Mouse (Mus musculus): Measurements from ENCODE around the gene Meis1. TPM values are rescaled to one million over a fixed set of nuclear protein-coding genes. Genes with fewer than 3 reads are reported as not detected.

The Meis1 gene
- polyA plus RNA-seq, 1 experiment from 2014 or later = 153 TPM

- Histone ChIP-seq H3K4me3 (replicated peaks; ENCODE audit: low read length) (no peak overlapping the region), H3K27me3 (ENCODE audit: control insufficient read depth, insufficient read depth, low read length) (no peaks in the 10 kb centered on the region), H3K27ac (ENCODE audit: low read length) (0 out of 2 replicates have a peak overlapping the region, but pooled peaks have one; percentile 3), H3K36me3 (ENCODE audit: control insufficient read depth, insufficient read depth, low read length) (0 out of 2 replicates have a peak, but pooled peaks cover 2% of the 10 kb centered on the region), H3K9me3 (replicated peaks; ENCODE audit: control insufficient read depth, low read length) (no peaks in the 10 kb centered on the region), H3K9ac (ENCODE audit: low read length) (no peak overlapping the region), H3K4me1 (ENCODE audit: control insufficient read depth, insufficient read depth, low read length) (peaks cover 23% of the 10 kb centered on the region), H3K4me2 (ENCODE audit: low read depth, low read length) (no peak overlapping the region)
- WGBS = 70% methylated on average over 5 of the region's 5 CpGs
- no peak for ATAC-seq (ENCODE audit: insufficient read depth, low FRiP score)
Observed at GRCm38 (mm10) chr11:19003066-19003465, 15.7 kb downstream of the Meis1 start.

GRCm38 (mm10) chr11:18996767-18997166, 22.0 kb downstream of the Meis1 start:
- H3K9me3 ChIP-seq (replicated peaks; ENCODE audit: control insufficient read depth, low read length) = no peaks in the 10 kb centered on the region; the same call in 1 of the 2 replicates
- 94% methylated on average over 4 of the region's 4 CpGs for WGBS
- ATAC-seq (ENCODE audit: insufficient read depth, low FRiP score) = no peak
- no peaks in the 10 kb centered on the region for H3K4me1 ChIP-seq (ENCODE audit: control insufficient read depth, insufficient read depth, low read length)
- H3K4me3 ChIP-seq (replicated peaks; ENCODE audit: low read length) = no peak overlapping the region
- H3K9ac ChIP-seq (ENCODE audit: low read length) = no peak overlapping the region
- H3K36me3 ChIP-seq (ENCODE audit: control insufficient read depth, insufficient read depth, low read length) = peaks cover 42% of the 10 kb centered on the region
- no peak overlapping the region for H3K27ac ChIP-seq (ENCODE audit: low read length)
- no peaks in the 10 kb centered on the region for H3K27me3 ChIP-seq (ENCODE audit: control insufficient read depth, insufficient read depth, low read length)
- H3K4me2 ChIP-seq (ENCODE audit: low read depth, low read length) = no peak overlapping the region

GRCm38 (mm10) chr11:18996289-18996688, 22.5 kb downstream of the Meis1 start:
- no peaks in the 10 kb centered on the region for H3K27me3 ChIP-seq (ENCODE audit: control insufficient read depth, insufficient read depth, low read length)
- H3K4me3 ChIP-seq (replicated peaks; ENCODE audit: low read length) = no peak overlapping the region
- no peak overlapping the region for H3K9ac ChIP-seq (ENCODE audit: low read length)
- H3K4me2 ChIP-seq (ENCODE audit: low read depth, low read length) = no peak overlapping the region
- no peaks in the 10 kb centered on the region; the same call in 1 of the 2 replicates for H3K9me3 ChIP-seq (replicated peaks; ENCODE audit: control insufficient read depth, low read length)
- peaks cover 42% of the 10 kb centered on the region for H3K36me3 ChIP-seq (ENCODE audit: control insufficient read depth, insufficient read depth, low read length)
- WGBS = 95% methylated on average over 2 of the region's 2 CpGs
- H3K27ac ChIP-seq (ENCODE audit: low read length) = no peak overlapping the region
- ATAC-seq (ENCODE audit: insufficient read depth, low FRiP score) = no peak
- H3K4me1 ChIP-seq (ENCODE audit: control insufficient read depth, insufficient read depth, low read length) = no peaks in the 10 kb centered on the region

GRCm38 (mm10) chr11:18992796-18993195, 26.0 kb downstream of the Meis1 start:
- 76% methylated on average over 6 of the region's 6 CpGs for WGBS
- Histone ChIP-seq H3K9ac (ENCODE audit: low read length) (no peak overlapping the region), H3K9me3 (replicated peaks; ENCODE audit: control insufficient read depth, low read length) (no peaks in the 10 kb centered on the region; the same call in 1 of the 2 replicates), H3K4me2 (ENCODE audit: low read depth, low read length) (no peak overlapping the region), H3K36me3 (ENCODE audit: control insufficient read depth, insufficient read depth, low read length) (peaks cover 45% of the 10 kb centered on the region), H3K27me3 (ENCODE audit: control insufficient read depth, insufficient read depth, low read length) (no peaks in the 10 kb centered on the region), H3K4me1 (ENCODE audit: control insufficient read depth, insufficient read depth, low read length) (peaks cover 3% of the 10 kb centered on the region; the same call in 1 of the 2 replicates), H3K4me3 (replicated peaks; ENCODE audit: low read length) (no peak overlapping the region), H3K27ac (ENCODE audit: low read length) (no peak overlapping the region)
- no peak for ATAC-seq (ENCODE audit: insufficient read depth, low FRiP score)

GRCm38 (mm10) chr11:18990244-18990677, 28.5 kb downstream of the Meis1 start:
- H3K9ac ChIP-seq (ENCODE audit: low read length) = no peak overlapping the region
- ATAC-seq (ENCODE audit: insufficient read depth, low FRiP score) = no peak
- no peak overlapping the region; the same call in 1 of the 2 replicates for H3K27ac ChIP-seq (ENCODE audit: low read length)
- no peak overlapping the region for H3K4me3 ChIP-seq (replicated peaks; ENCODE audit: low read length)
- H3K27me3 ChIP-seq (ENCODE audit: control insufficient read depth, insufficient read depth, low read length) = no peaks in the 10 kb centered on the region
- H3K4me1 ChIP-seq (ENCODE audit: control insufficient read depth, insufficient read depth, low read length) = peaks cover 3% of the 10 kb centered on the region; the same call in 1 of the 2 replicates
- no peaks in the 10 kb centered on the region for H3K9me3 ChIP-seq (replicated peaks; ENCODE audit: control insufficient read depth, low read length)
- H3K36me3 ChIP-seq (ENCODE audit: control insufficient read depth, insufficient read depth, low read length) = peaks cover 42% of the 10 kb centered on the region
- no peak overlapping the region for H3K4me2 ChIP-seq (ENCODE audit: low read depth, low read length)
- 80% methylated on average over 6 of the region's 6 CpGs for WGBS

- 55% methylated on average over 6 of the region's 6 CpGs for WGBS
- H3K36me3 ChIP-seq (ENCODE audit: control insufficient read depth, insufficient read depth, low read length) = peaks cover 37% of the 10 kb centered on the region
- no peak for ATAC-seq (ENCODE audit: insufficient read depth, low FRiP score)
- peak overlapping the region; percentile 13; the same call in 1 of the 2 replicates for H3K27ac ChIP-seq (ENCODE audit: low read length)
- no peak overlapping the region for H3K4me2 ChIP-seq (ENCODE audit: low read depth, low read length)
- no peak overlapping the region for H3K4me3 ChIP-seq (replicated peaks; ENCODE audit: low read length)
- H3K27me3 ChIP-seq (ENCODE audit: control insufficient read depth, insufficient read depth, low read length) = no peaks in the 10 kb centered on the region
- H3K9me3 ChIP-seq (replicated peaks; ENCODE audit: control insufficient read depth, low read length) = no peaks in the 10 kb centered on the region
- H3K4me1 ChIP-seq (ENCODE audit: control insufficient read depth, insufficient read depth, low read length) = peaks cover 3% of the 10 kb centered on the region; the same call in 1 of the 2 replicates
- no peak overlapping the region for H3K9ac ChIP-seq (ENCODE audit: low read length)
Observed at GRCm38 (mm10) chr11:18989669-18990243, 29.0 kb downstream of the Meis1 start.

- 49% methylated on average over 4 of the region's 4 CpGs for WGBS
- H3K4me1 ChIP-seq (ENCODE audit: control insufficient read depth, insufficient read depth, low read length) = peaks cover 5% of the 10 kb centered on the region; the same call in 1 of the 2 replicates
- H3K9me3 ChIP-seq (replicated peaks; ENCODE audit: control insufficient read depth, low read length) = no peaks in the 10 kb centered on the region
- no peaks in the 10 kb centered on the region for H3K27me3 ChIP-seq (ENCODE audit: control insufficient read depth, insufficient read depth, low read length)
- peaks cover 30% of the 10 kb centered on the region for H3K36me3 ChIP-seq (ENCODE audit: control insufficient read depth, insufficient read depth, low read length)
- H3K27ac ChIP-seq (ENCODE audit: low read length) = 0 out of 2 replicates have a peak overlapping the region, but pooled peaks have one; percentile 12
- H3K4me3 ChIP-seq (replicated peaks; ENCODE audit: low read length) = no peak overlapping the region
- no peak overlapping the region for H3K4me2 ChIP-seq (ENCODE audit: low read depth, low read length)
- ATAC-seq (ENCODE audit: insufficient read depth, low FRiP score) = no peak
- H3K9ac ChIP-seq (ENCODE audit: low read length) = no peak overlapping the region
Observed at GRCm38 (mm10) chr11:18988637-18989263, 30.0 kb downstream of the Meis1 start.

- Histone ChIP-seq H3K9ac (ENCODE audit: low read length) (no peak overlapping the region), H3K4me2 (ENCODE audit: low read depth, low read length) (no peak overlapping the region), H3K9me3 (replicated peaks; ENCODE audit: control insufficient read depth, low read length) (no peaks in the 10 kb centered on the region), H3K27ac (ENCODE audit: low read length) (no peak overlapping the region), H3K4me3 (replicated peaks; ENCODE audit: low read length) (no peak overlapping the region), H3K36me3 (ENCODE audit: control insufficient read depth, insufficient read depth, low read length) (peaks cover 21% of the 10 kb centered on the region), H3K4me1 (ENCODE audit: control insufficient read depth, insufficient read depth, low read length) (peaks cover 20% of the 10 kb centered on the region; the same call in 1 of the 2 replicates), H3K27me3 (ENCODE audit: control insufficient read depth, insufficient read depth, low read length) (no peaks in the 10 kb centered on the region)
- ATAC-seq (ENCODE audit: insufficient read depth, low FRiP score) = no peak
- WGBS = 72% methylated on average over 2 of the region's 2 CpGs
Observed at GRCm38 (mm10) chr11:18983813-18984212, 35.0 kb downstream of the Meis1 start.

GRCm38 (mm10) chr11:18983294-18983693, 35.5 kb downstream of the Meis1 start:
- Histone ChIP-seq H3K4me2 (ENCODE audit: low read depth, low read length) (no peak overlapping the region), H3K9me3 (replicated peaks; ENCODE audit: control insufficient read depth, low read length) (no peaks in the 10 kb centered on the region), H3K36me3 (ENCODE audit: control insufficient read depth, insufficient read depth, low read length) (peaks cover 21% of the 10 kb centered on the region), H3K4me3 (replicated peaks; ENCODE audit: low read length) (no peak overlapping the region), H3K4me1 (ENCODE audit: control insufficient read depth, insufficient read depth, low read length) (peaks cover 20% of the 10 kb centered on the region; the same call in 1 of the 2 replicates), H3K9ac (ENCODE audit: low read length) (no peak overlapping the region), H3K27me3 (ENCODE audit: control insufficient read depth, insufficient read depth, low read length) (no peaks in the 10 kb centered on the region), H3K27ac (ENCODE audit: low read length) (no peak overlapping the region)
- WGBS = 63% methylated on average over 7 of the region's 7 CpGs
- ATAC-seq (ENCODE audit: insufficient read depth, low FRiP score) = no peak

All from stomach, embryonic 16.5 days (tissue).